Mouse (Mus musculus) testis, adult 2 months (tissue): ENCODE measurements around the gene Esrra. TPM values are rescaled to one million over a fixed set of nuclear protein-coding genes. Genes with fewer than 3 reads are reported as not detected.

ENCODE experiments used
- H3K27ac ChIP-seq: fragments of 200-500 bp; 2 replicates; pipeline ENCODE4 v1.5.1; 2012; ENCODE audit warnings: low read depth, low read length; ENCODE audit not compliant: control insufficient read depth, insufficient read depth
- H3K27me3 ChIP-seq: fragments of 200-500 bp; 2 replicates; pipeline ENCODE4 v1.6.1; 2012; ENCODE audit warnings: mild to moderate bottlenecking, low read length, moderate library complexity; ENCODE audit not compliant: control insufficient read depth, insufficient read depth
- H3K36me3 ChIP-seq: fragments of 200-500 bp; 2 replicates; pipeline ENCODE4 v1.6.1; 2012; ENCODE audit warnings: mild to moderate bottlenecking, low read length; ENCODE audit not compliant: control insufficient read depth, insufficient read depth
- H3K4me1 ChIP-seq: fragments of 200-500 bp; 2 replicates; pipeline ENCODE4 v1.6.1; 2012; ENCODE audit warnings: low read length; ENCODE audit not compliant: control insufficient read depth, insufficient read depth
- H3K4me3 ChIP-seq: fragments of 200-500 bp; 2 replicates; pipeline ENCODE4 v1.5.1; 2012; ENCODE audit warnings: low read depth, mild to moderate bottlenecking, low read length, moderate library complexity, mixed read lengths; ENCODE audit not compliant: control insufficient read depth
- CTCF ChIP-seq: fragments of 200-500 bp; IDR thresholded peaks from 2 replicates; pipeline ENCODE4 v1.5.1; 2012; ENCODE audit warnings: low read depth, mild to moderate bottlenecking, inconsistent platforms, low read length, moderate library complexity; ENCODE audit not compliant: control insufficient read depth, insufficient read depth, insufficient replicate concordance
- POLR2A ChIP-seq: fragments of 200-500 bp; IDR thresholded peaks from 2 replicates; pipeline ENCODE4 v1.6.1; 2012; ENCODE audit warnings: low read depth, mild to moderate bottlenecking, inconsistent platforms, low read length, moderate library complexity; ENCODE audit not compliant: control insufficient read depth
- polyA plus RNA-seq: library from polyadenylated mRNA; depleted of rRNA; stranded (reverse); fragments of >200 nt; gene quantifications from 2 replicates; pipeline ENCODE4 v1.2.3, GENCODE M21; 2012

Gene Esrra
- polyA plus RNA-seq, 1 experiment, result 13.3 TPM

DNA sequence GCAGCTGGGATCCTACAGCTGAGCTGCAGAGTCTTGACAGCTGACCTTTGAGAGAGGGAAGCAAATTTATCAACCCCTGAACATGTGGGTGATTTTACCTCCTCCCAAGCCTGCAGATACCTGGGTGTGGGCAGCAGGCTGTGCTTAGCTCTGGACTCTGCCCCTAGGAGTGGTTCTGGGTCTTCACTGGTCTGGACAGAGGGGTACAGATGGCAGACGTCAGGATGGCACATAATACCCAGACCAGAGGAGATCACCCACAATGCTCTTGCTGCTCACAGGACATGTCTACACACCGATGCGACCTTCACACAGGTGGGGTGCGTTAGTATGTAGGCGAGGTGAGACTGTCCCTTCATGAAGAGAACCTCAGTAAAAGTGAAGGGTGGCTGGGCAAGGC is 27.9 kb upstream of the Esrra start:
- H3K36me3 ChIP-seq, result no peaks in the 10 kb centered on the region

DNA sequence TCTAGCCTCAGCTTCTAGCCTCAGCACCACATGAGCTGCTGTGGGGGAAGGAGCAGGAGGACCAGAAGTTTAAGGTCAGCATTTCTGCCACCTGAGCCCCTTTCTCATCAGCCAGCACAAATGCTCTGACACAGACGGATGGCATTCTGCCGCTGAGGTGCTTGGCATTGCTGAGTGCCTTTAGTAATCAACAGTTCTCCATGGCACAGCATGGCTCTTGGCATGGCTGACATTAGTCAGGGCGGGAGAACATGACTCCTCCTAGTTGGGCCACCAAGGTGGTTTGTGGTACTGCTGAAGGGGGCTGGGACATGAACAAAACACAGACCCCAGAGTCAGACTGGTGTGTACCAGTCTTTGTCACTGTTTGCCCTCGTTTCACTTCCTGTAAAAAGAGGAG is 26.6 kb upstream of the Esrra start:
- Histone ChIP-seq H3K4me1 (peaks cover 20% of the 10 kb centered on the region), H3K4me3 (no peak overlapping the region), H3K27ac (no peak overlapping the region), H3K36me3 (no peaks in the 10 kb centered on the region), H3K27me3 (no peaks in the 10 kb centered on the region)
- no peak for TF ChIP-seq POLR2A
- TF ChIP-seq CTCF, result no peak

More for the DNA sequence above, 27.9 kb upstream of the Esrra start:
- TF ChIP-seq POLR2A, result no peak
- no peak for TF ChIP-seq CTCF
- no peaks in the 10 kb centered on the region for H3K27me3 ChIP-seq
- H3K4me1 ChIP-seq, result peaks cover 18% of the 10 kb centered on the region
- H3K27ac ChIP-seq, result no peak overlapping the region
- no peak overlapping the region for H3K4me3 ChIP-seq

- TF ChIP-seq CTCF (no peak), POLR2A (no peak)
- Histone ChIP-seq H3K36me3 (no peaks in the 10 kb centered on the region), H3K4me1 (peaks cover 20% of the 10 kb centered on the region), H3K27ac (no peak overlapping the region), H3K27me3 (no peaks in the 10 kb centered on the region), H3K4me3 (no peak overlapping the region)
Measured at GRCm38 (mm10) chr19:6947742-6948141, 26.1 kb upstream of the Esrra start.

DNA sequence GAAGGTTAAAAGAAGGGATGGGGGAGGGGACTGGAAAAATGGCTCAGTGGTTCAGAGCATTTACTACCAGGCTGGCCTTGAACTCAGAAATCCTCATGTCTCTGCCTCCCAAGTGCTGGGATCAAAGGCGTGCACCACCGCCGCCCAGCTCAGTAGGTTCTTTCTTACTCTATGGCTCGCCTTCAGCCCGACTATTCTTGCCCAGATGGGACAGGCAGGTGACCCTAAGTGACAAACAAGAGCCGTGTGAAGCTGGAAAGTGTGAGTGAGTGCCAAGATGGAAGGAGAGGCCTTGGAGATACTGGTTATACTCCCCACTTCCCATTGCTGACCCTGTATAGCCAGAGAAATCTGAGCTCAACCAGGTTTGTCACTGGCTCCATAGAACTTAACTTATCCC is 22.1 kb upstream of the Esrra start:
- Histone ChIP-seq H3K36me3 (no peaks in the 10 kb centered on the region), H3K27me3 (no peaks in the 10 kb centered on the region), H3K4me3 (no peak overlapping the region), H3K4me1 (peaks cover 13% of the 10 kb centered on the region), H3K27ac (no peak overlapping the region)
- TF ChIP-seq POLR2A (no peak), CTCF (no peak)

- no peaks in the 10 kb centered on the region for H3K27me3 ChIP-seq
- peak overlapping the region; percentile 94 for H3K4me3 ChIP-seq
- H3K4me1 ChIP-seq, result peaks cover 17% of the 10 kb centered on the region
- TF ChIP-seq CTCF (no peak), POLR2A (no peak)
- no peaks in the 10 kb centered on the region for H3K36me3 ChIP-seq
- H3K27ac ChIP-seq, result peak overlapping the region; percentile 83
Measured at GRCm38 (mm10) chr19:6942764-6943163, 21.2 kb upstream of the Esrra start.

DNA sequence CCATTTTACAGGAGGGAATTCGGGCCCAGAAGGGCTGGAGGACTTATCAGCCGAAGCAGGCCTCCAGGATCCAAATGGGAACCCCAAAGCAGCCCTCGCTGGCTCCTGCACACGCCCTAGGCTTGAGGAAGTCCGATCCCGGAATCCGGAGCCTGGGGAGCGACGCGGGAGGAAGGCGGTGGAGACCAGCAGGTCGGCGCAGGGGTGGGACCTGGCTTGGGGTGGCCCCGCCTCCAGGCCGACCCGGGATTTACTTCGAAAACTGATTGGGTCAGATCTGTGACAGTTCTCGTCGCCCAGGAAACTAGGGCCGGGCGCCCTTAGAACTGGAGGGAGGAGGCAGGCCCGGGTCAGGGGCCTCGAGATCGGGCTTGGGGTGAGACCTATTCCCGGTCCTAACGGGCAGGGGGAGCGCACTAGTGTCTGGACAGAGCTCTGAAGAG is 20.7 kb upstream of the Esrra start, which contains the start of gene Gpr137:
TSS of gene Gpr137 (minus strand) at position 232 of the 443 bp plus-strand sequence.
- peak within 1 kb of the TSS; percentile 93 for H3K27ac ChIP-seq
- no peaks in the 10 kb centered on the region for H3K36me3 ChIP-seq
- peak within 1 kb of the TSS; percentile 94 for H3K4me3 ChIP-seq
- peak; percentile 70; the same call in 1 of the 2 replicates for TF ChIP-seq POLR2A
- TF ChIP-seq CTCF, result no peak
- peaks cover 18% of the 10 kb centered on the region for H3K4me1 ChIP-seq
- H3K27me3 ChIP-seq, result no peaks in the 10 kb centered on the region

DNA sequence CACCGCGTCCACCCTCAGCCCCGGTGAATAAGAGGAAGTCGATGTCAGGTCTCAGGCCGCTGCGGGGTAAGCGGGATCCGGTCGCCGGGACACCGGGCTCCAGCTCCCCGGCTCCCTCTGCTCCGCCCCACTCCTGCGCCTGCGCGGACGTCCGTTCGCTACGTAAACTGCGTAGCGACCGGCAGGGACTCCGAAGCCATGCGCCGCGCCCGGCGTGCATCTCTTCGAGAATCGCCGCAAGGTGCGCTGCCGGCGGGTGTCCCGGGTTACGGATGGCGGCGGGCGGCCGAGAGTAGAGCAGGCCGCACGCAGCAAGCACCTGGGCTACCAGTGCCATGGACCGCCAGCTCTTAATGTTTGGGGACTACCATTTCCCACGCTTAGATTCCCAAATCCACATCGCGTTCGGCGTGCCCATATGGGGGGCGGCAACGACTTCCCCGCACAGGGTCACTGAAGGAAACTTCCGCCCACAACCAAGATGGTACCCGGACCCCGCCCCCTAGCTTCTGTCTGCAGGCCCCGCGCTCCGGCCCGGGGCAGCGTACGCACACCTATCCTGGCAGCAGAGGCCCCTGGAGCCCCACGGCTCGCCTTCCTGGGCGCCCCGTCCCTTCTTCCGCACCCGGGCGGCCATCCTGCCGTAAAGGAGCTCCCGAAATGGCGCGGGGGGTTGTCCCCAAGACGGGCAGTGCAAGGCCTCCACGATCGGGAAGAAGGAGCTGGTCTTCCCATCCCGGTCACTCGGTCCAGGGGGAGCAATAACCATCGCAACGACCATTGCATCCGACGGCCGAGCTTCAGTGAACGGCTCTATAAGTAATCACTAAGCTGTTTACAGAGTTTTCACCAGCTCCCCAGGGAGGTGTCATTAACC is 20.0 kb upstream of the Esrra start, which contains the start of gene Bad:
TSS of gene Bad (plus strand) at position 490 of the 877 bp plus-strand sequence.
- H3K27me3 ChIP-seq, result no peaks in the 10 kb centered on the region
- no peaks in the 10 kb centered on the region for H3K36me3 ChIP-seq
- peak within 1 kb of the TSS; percentile 93 for H3K27ac ChIP-seq
- TF ChIP-seq POLR2A (peak; percentile 70), CTCF (no peak)
- peaks cover 18% of the 10 kb centered on the region for H3K4me1 ChIP-seq
- H3K4me3 ChIP-seq, result peak within 1 kb of the TSS; percentile 94
